Mouse (Mus musculus) A20 (cell line): ENCODE data around the gene Naa11.

Experiments used
- DNase-seq: peaks from one replicate; pipeline ENCODE4 v3.0.0-alpha.2; 2011; ENCODE audit warnings: low read depth, low spot score

The Naa11 gene

GRCm38 (mm10) chr5:97345129-97345528 is 47.0 kb downstream of the Naa11 start:
- no peak for DNase-seq

DNA sequence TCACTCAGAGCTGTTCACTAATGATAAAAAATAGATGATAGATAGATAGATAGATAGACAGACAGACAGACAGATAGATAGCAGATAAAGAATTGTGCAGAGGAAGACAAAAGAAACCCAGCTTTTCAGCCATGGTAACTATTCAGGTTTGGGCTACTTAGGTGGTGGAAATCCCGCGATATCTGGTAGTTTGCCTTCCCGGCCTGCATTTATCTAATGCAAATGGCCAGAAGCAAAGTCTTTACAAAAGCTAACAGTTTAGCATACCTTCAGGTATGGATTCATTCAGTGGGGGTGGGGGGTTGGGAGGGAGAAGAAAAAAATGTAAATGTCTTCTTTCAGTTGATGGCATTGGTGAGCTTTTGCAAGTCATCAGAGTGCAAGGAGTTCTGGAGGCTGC is 48.0 kb downstream of the Naa11 start:
- no peak for DNase-seq

DNA sequence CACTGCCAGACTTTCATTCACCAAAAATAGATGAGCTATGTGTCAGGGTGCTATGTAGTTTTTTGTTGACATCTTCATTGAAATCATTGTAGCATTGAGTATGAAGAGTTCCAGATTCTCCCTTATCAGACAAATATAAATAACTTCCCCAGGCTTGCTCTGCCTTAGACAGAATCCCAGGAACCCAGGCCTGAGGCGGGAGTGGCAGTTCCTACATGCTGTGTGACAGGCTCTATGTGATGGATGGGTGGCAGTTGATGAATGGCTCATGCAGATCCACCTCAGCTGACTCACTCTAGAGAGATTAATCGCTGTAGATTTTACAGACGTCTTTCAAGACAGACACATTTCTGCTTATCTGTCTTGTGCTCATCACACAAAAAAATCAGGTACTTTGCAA is 57.4 kb downstream of the Naa11 start:
- no peak for DNase-seq
